Mouse (Mus musculus): ENCODE data around the gene Rasl11b. TPM values are rescaled to one million over a fixed set of nuclear protein-coding genes. Genes with fewer than 3 reads are reported as not detected.

The Rasl11b gene
- total and polyA plus RNA-seq, 3 experiments = 27.8 to 31.3 (median 28.9) TPM

DNA sequence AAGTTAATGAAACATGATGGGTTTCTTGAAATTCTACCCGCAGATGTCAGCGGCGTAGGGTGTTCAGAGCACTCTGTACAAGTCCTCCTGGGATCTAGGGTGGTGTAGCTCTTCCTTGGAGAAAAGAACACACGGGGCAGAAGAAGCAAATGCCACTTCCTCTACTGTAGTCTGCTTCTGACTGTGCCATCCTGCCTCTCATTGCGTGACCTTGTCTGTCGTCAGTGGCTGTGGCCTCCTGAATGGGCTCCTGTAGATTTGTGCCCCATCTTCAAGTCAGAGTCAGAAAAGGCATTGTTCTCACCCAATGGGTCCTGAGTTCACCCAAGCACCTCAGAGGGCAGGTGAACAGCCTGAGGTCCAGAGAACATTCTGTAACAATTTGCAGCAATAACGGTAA is 30.5 kb upstream of the Rasl11b start:
- Histone ChIP-seq H3K27me3 (ENCODE audit: control insufficient read depth, insufficient read depth, low read length) (no peaks in the 10 kb centered on the region), H3K9ac (ENCODE audit: low read depth, low read length) (no peak overlapping the region), H3K36me3 (ENCODE audit: control insufficient read depth, insufficient read depth, low read length) (no peaks in the 10 kb centered on the region), H3K4me1 (ENCODE audit: control insufficient read depth, insufficient read depth, low read length) (peaks cover 3% of the 10 kb centered on the region; the same call in 1 of the 2 replicates), H3K4me3 (no peak overlapping the region), H3K79me2 (replicated peaks; ENCODE audit: control insufficient read depth, insufficient read depth, low read length) (no peaks in the 10 kb centered on the region), H3K27ac (no peak overlapping the region)
- 87% methylated on average over 7 of the region's 7 CpGs for WGBS
- intact Hi-C loops (cut with DNase I) = no loop called here
- no peak for DNase-seq
- TF ChIP-seq POLR2A (IDR thresholded peaks at IDR 0.05; ENCODE audit: insufficient read depth, low read depth, low read length) = no peak

GRCm38 (mm10) chr5:74166642-74167041 is 28.4 kb upstream of the Rasl11b start:
- intact Hi-C loops (cut with DNase I) = no loop called here
- no peak overlapping the region for H3K27ac ChIP-seq
- H3K9ac ChIP-seq (ENCODE audit: low read depth, low read length) = no peak overlapping the region
- H3K4me1 ChIP-seq (ENCODE audit: control insufficient read depth, insufficient read depth, low read length) = no peaks in the 10 kb centered on the region
- 74% methylated on average over 3 of the region's 3 CpGs for WGBS
- H3K79me2 ChIP-seq (replicated peaks; ENCODE audit: control insufficient read depth, insufficient read depth, low read length) = no peaks in the 10 kb centered on the region
- no peak for DNase-seq
- TF ChIP-seq POLR2A (IDR thresholded peaks at IDR 0.05; ENCODE audit: insufficient read depth, low read depth, low read length) = no peak
- no peak for TF ChIP-seq CTCF (IDR thresholded peaks at IDR 0.05)
- no peak for TF ChIP-seq EP300 (IDR thresholded peaks at IDR 0.05; ENCODE audit: insufficient read depth, low read depth, low read length)
- H3K36me3 ChIP-seq (ENCODE audit: control insufficient read depth, insufficient read depth, low read length) = no peaks in the 10 kb centered on the region
- H3K4me3 ChIP-seq = no peak overlapping the region
- H3K27me3 ChIP-seq (ENCODE audit: control insufficient read depth, insufficient read depth, low read length) = no peaks in the 10 kb centered on the region

DNA sequence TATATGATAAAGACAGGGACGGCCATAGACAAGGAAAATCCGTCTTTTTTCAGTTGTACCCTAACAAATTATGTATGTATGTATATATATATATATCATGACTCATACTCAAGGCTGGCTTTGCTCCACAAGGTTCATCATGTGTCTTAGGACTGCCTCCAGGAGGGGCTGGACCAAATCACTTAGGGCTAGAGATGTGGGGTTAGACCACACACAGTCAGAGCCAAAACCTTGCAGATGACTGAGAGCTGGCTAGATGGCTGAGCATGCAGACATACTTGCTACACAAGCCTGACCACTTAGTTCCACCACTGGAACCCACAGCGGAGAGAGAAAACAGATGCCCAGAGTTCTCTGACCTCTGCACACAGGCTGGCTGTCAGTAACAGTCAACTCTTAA is 27.0 kb upstream of the Rasl11b start:
- no peak for DNase-seq
- intact Hi-C loops (cut with DNase I) = no loop called here
- Histone ChIP-seq H3K4me3 (no peak overlapping the region), H3K27me3 (ENCODE audit: control insufficient read depth, insufficient read depth, low read length) (no peaks in the 10 kb centered on the region), H3K79me2 (replicated peaks; ENCODE audit: control insufficient read depth, insufficient read depth, low read length) (no peaks in the 10 kb centered on the region), H3K9ac (ENCODE audit: low read depth, low read length) (no peak overlapping the region), H3K4me1 (ENCODE audit: control insufficient read depth, insufficient read depth, low read length) (peaks cover 7% of the 10 kb centered on the region), H3K27ac (no peak overlapping the region), H3K36me3 (ENCODE audit: control insufficient read depth, insufficient read depth, low read length) (no peaks in the 10 kb centered on the region)
- no peak for TF ChIP-seq CTCF (IDR thresholded peaks at IDR 0.05)
- TF ChIP-seq POLR2A (IDR thresholded peaks at IDR 0.05; ENCODE audit: insufficient read depth, low read depth, low read length) = no peak
- TF ChIP-seq EP300 (IDR thresholded peaks at IDR 0.05; ENCODE audit: insufficient read depth, low read depth, low read length) = no peak
- WGBS = 93% methylated on average over 3 of the region's 3 CpGs

- 70% methylated on average over 9 of the region's 9 CpGs for WGBS
- Histone ChIP-seq H3K36me3 (ENCODE audit: control insufficient read depth, insufficient read depth, low read length) (no peaks in the 10 kb centered on the region), H3K79me2 (replicated peaks; ENCODE audit: control insufficient read depth, insufficient read depth, low read length) (no peaks in the 10 kb centered on the region), H3K4me1 (ENCODE audit: control insufficient read depth, insufficient read depth, low read length) (peaks cover 9% of the 10 kb centered on the region), H3K9ac (ENCODE audit: low read depth, low read length) (no peak overlapping the region), H3K27ac (peak overlapping the region; percentile 57), H3K27me3 (ENCODE audit: control insufficient read depth, insufficient read depth, low read length) (no peaks in the 10 kb centered on the region), H3K4me3 (no peak overlapping the region)
- TF ChIP-seq CTCF (IDR thresholded peaks at IDR 0.05) = no peak
- TF ChIP-seq POLR2A (IDR thresholded peaks at IDR 0.05; ENCODE audit: insufficient read depth, low read depth, low read length) = no peak
- TF ChIP-seq EP300 (IDR thresholded peaks at IDR 0.05; ENCODE audit: insufficient read depth, low read depth, low read length) = no peak
- DNase-seq = no peak
- intact Hi-C loops (cut with DNase I) = loop anchor here (2.0 kb wide), 1 partner anchor 45 kb away; no protein-coding TSS in a partner anchor
These were observed 23.3 kb upstream of the Rasl11b start for GRCm38 (mm10) chr5:74171768-74172167.

DNA sequence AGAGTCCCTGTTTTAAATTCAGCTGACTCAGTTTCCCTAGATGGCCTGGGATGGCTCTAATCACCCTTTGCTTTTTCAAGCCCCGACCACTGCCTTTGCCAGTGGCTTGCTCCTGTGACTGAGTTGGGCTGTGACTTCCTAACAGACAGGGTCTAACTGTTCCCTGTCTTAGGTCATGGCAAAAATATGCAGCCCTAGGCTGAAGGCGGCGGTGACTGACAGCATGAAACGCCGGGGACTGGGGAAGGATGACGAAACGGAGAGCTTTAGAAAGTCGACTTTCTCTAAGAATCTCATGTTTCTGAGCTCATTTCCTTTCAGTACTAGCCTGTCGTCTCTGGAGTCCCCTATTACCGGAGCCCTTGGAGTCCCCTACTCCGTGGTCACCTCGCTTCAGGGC is 22.9 kb upstream of the Rasl11b start:
- intact Hi-C loops (cut with DNase I) = loop anchor here (2.0 kb wide), 1 partner anchor 45 kb away; no protein-coding TSS in a partner anchor
- H3K4me3 ChIP-seq = peak overlapping the region; percentile 17
- WGBS = 10% methylated on average over 12 of the region's 12 CpGs
- H3K4me1 ChIP-seq (ENCODE audit: control insufficient read depth, insufficient read depth, low read length) = peaks cover 10% of the 10 kb centered on the region
- peak; percentile 30 to 53 for DNase-seq
- TF ChIP-seq EP300 (IDR thresholded peaks at IDR 0.05; ENCODE audit: insufficient read depth, low read depth, low read length) (0 out of 2 replicates have a peak, but pooled peaks have one; percentile 30), CTCF (IDR thresholded peaks at IDR 0.05) (no peak), POLR2A (IDR thresholded peaks at IDR 0.05; ENCODE audit: insufficient read depth, low read depth, low read length) (0 out of 2 replicates have a peak, but pooled peaks have one; percentile 15)
- H3K27ac ChIP-seq = peak overlapping the region; percentile 57
- H3K36me3 ChIP-seq (ENCODE audit: control insufficient read depth, insufficient read depth, low read length) = no peaks in the 10 kb centered on the region
- no peaks in the 10 kb centered on the region for H3K79me2 ChIP-seq (replicated peaks; ENCODE audit: control insufficient read depth, insufficient read depth, low read length)
- H3K27me3 ChIP-seq (ENCODE audit: control insufficient read depth, insufficient read depth, low read length) = no peaks in the 10 kb centered on the region
- 0 out of 2 replicates have a peak overlapping the region, but pooled peaks have one; percentile 19 for H3K9ac ChIP-seq (ENCODE audit: low read depth, low read length)

DNA sequence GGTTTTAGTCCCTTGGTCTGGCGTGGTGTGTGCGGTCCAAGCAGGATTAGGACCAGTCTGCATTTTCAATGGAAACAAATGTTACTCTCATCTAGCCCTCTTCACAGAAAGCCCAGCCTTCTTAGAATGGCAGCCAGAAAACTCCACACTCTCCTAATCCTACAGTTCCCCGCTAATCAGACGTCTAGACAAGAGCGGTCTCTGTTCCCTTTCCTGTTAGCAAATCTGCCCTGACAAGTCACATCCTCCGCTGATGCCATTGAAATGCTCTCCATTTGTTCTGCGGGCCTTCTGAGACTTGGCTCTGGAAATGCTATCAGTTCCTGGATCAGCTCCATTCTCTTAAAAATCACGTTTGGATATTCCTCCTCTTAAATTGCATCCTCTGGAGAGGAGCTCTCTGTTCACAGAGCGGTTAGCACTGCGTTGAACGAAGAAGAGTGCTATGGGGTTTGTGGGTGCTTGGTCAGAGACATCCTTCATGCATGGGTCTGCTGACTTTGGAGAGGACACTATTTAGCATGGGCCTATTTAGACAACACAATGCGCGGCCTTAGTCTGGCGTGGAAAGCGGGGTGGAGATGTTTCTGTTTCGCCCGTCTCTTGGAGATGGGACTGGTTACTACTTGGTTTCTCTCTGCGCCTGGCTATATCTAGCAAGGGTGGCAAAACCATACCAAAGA is 21.8 kb upstream of the Rasl11b start:
- intact Hi-C loops (cut with DNase I) = loop anchor here (2.0 kb wide), 1 partner anchor 47 kb away; no protein-coding TSS in a partner anchor
- peaks cover 10% of the 10 kb centered on the region for H3K4me1 ChIP-seq (ENCODE audit: control insufficient read depth, insufficient read depth, low read length)
- H3K36me3 ChIP-seq (ENCODE audit: control insufficient read depth, insufficient read depth, low read length) = no peaks in the 10 kb centered on the region
- H3K79me2 ChIP-seq (replicated peaks; ENCODE audit: control insufficient read depth, insufficient read depth, low read length) = no peaks in the 10 kb centered on the region
- peak; percentile 26 to 51 for DNase-seq
- H3K4me3 ChIP-seq = no peak overlapping the region; the same call in 1 of the 2 replicates
- H3K9ac ChIP-seq (ENCODE audit: low read depth, low read length) = no peak overlapping the region
- peak overlapping the region; percentile 57 for H3K27ac ChIP-seq
- WGBS = 42% methylated on average over 18 of the region's 18 CpGs
- no peaks in the 10 kb centered on the region for H3K27me3 ChIP-seq (ENCODE audit: control insufficient read depth, insufficient read depth, low read length)
- TF ChIP-seq CTCF (IDR thresholded peaks at IDR 0.05) = no peak
- no peak for TF ChIP-seq POLR2A (IDR thresholded peaks at IDR 0.05; ENCODE audit: insufficient read depth, low read depth, low read length)
- 0 out of 2 replicates have a peak, but pooled peaks have one; percentile 23 for TF ChIP-seq EP300 (IDR thresholded peaks at IDR 0.05; ENCODE audit: insufficient read depth, low read depth, low read length)
